Mouse (Mus musculus): ENCODE results near the gene Sh2d3c.

Sh2d3c gene

DNA sequence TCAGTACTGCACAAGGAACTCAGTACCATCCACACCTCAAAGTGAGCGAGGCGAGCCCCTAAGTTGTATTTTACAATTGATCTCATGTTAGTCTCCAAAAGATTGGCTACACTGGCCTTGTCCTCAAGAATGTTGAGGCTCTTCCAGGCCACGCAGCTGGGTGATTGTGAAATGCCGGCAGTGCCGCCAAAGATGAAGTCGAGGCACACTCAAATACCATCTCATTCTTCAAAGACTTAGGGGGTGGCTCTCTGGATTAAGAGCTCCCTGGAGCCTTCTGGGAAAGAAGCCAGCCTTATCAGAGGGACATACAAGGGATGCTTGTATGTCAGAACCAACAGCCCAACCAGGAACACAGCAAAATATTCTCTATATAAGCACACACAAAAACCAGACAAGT, 70.4 kb downstream of the Sh2d3c start:
- DNase-seq (ENCODE audit: low spot score): peak; percentile 29

DNA sequence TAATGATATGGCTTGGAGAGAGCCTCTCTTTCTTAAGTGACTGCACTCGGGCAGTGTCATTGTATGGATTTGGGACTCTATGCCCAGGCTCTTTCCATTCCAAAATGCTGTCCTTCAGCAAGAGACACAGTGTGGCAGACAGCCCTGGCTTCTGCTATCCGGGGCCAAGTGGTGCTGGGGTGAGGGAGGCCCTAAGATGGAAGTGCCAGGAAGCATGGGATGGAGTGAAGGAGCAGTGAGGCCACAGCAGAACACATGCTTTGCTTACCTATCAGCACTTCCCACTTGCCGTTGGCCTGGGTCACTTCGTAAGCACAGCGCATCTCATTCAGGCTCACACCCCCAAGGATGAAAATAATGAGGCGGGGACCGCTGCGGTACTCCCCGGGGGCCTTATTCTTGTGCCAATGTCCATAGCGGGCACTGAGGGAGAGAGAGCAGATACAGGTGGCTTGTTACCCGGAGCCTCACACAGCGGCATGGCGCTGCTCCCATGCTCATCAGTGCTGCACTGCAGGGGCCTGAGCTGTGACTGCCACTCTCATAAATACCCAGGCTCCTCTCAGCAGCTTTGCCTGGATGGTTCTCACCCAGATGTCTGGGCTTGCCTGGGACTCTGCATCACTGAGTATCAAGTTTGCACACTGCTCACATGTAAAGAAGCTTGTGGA, 75.0 kb downstream of the Sh2d3c start:
- no peak for DNase-seq (ENCODE audit: low spot score)

DNA sequence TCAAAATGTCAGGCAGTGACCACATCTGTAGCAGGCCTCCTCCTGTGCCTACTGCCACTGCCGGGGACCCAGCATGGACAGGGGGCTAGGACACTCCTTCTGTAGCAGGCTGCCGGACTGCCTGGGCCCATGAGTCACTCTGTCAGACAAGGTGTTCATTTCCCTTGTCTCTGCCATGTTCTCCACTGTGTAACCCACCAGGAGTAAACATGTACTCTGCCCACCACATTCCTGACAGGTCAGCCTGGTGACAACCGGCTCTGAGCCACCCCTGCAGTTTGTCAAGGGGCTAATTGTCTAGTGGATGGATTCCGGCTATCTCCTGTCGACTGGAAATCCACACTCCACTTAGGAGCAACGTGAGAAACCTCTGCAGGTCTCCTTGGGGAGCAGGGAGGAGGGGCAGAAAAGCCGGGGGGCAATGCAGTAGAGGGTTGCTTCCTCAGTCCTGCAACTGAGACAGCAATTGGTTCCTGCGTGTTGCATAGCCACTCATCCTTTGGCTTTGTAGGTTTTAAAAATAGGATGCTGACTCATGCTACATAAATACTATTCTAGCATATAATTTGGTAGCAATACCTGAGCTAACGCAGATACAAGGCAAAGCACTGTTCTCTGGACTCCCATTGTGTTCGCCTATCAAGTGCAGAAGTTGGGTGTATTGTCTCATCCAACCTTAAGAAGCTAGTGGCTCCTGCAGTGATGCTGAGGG, 77.6 kb downstream of the Sh2d3c start:
- no peak for DNase-seq (ENCODE audit: low spot score)

Measured in ovary, postnatal 36 days (tissue).